Mouse (Mus musculus) gastrocnemius, adult 8-10 months (tissue): ENCODE data around the gene Apobec1. TPM values are rescaled to one million over a fixed set of nuclear protein-coding genes. Genes with fewer than 3 reads are reported as not detected.
"Not testable (repeated sequence)": the region's sequence is repeated elsewhere in the genome, so short reads cannot be mapped to it uniquely, and the experiment has no call there.

ENCODE experiments used
- DNase-seq, 2 experiments: peaks; one replicate each; pipeline ENCODE4 v3.0.0; 2022; ENCODE audit warnings: low spot score in 2 of 2
- total RNA-seq, 4 experiments: library from RNA; stranded (reverse); gene quantifications; 2 replicates each; pipeline ENCODE4 v1.2.4; 2022

Apobec1 gene
- 1 to 10 TPM in 3 of 4 experiments, under 1 TPM in 1; 0.53 to 1.8 (median 1.3) TPM for total RNA-seq

DNA sequence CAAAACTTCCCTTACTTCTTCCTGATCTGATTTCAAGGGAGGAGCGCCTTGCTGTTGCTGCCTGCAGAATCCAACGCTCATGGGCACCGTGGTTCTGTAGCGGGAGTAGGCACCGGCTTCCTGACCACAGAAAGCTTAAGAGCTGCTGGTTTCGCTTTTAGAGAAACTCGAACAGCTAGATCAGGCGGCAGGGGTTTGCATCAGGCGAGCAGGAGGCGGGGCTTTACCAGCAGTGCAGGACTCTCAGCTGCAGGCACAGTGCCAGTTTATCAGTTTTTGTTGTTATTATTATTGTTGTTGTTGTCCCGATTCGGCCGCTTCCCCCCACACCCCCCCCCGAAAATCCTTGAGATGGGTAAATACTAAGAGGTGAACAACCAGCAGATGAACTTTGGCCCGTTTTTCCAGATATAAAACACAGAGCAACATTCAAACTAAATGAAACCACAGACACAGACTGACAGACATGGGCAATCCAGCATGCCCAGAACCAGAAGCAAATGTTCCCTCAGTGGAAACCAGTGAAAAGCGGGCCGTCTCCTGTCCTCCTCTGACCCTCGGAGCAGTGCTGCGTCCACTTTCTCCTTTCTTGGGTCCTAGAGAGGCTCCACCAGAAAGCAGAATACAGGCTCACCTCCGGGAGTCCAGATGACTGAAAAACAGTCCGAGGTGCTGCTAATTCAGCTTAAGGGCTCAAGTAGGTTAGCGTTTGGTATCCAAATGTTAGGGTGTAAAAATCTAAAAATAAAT, at the start of gene Apobec1:
Gene Apobec1, minus strand, starts transcription at position 203 of the 750 bp plus-strand sequence.
- peak; percentile 56 to 59 for DNase-seq

DNA sequence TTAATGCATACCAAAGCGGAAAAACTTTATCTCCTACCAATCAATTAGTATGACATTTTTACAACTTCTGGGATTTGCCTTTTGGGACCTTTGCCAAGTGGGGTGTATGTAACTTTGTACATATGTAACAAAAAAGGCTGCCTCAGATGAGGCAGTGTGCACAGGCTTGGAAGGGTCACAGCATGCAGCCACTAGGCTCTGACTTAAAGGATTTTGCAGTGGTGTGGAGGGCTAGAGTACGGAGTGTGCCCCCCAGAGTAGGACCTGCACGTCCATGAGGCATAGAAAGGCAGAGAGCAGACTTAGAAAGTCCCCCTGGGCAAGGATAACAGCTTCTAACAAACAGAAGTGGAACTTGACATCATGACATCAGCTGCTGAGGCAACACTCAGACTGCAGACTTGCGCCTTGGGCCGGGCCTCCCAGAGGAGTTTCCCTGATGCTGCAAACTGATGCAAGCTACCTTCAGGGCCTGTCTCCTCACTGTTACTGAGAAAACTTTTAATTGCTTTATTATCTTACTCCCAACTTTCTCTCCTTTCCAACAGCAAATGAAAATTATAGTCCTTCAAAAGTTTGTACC, 48.2 kb upstream of the Apobec1 start:
- no peak for DNase-seq

- no peak for DNase-seq
Measured at GRCm38 (mm10) chr6:122649903-122650302, 47.7 kb upstream of the Apobec1 start.

DNA sequence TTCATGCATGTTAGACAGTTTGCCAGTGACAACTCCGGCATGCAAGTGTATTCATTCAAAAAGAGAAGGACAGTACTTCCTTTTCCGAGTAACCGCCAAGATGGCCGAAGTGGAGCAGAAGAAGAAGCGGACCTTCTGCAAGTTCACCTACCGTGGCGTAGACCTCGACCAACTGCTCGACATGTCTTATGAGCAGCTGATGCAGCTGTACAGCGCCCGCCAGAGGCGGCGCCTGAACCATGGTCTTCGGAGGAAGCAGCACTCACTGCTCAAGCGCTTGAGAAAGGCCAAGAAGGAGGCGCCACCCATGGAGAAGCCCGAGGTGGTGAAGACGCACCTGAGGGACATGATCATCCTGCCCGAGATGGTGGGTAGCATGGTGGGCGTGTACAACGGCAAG, 42.0 kb upstream of the Apobec1 start:
- DNase-seq = not testable (repeated sequence)

GRCm38 (mm10) chr6:122637566-122637965, 35.3 kb upstream of the Apobec1 start:
- not testable (repeated sequence) for DNase-seq

- DNase-seq = no peak
Measured at GRCm38 (mm10) chr6:122636666-122637065, 34.4 kb upstream of the Apobec1 start.

DNA sequence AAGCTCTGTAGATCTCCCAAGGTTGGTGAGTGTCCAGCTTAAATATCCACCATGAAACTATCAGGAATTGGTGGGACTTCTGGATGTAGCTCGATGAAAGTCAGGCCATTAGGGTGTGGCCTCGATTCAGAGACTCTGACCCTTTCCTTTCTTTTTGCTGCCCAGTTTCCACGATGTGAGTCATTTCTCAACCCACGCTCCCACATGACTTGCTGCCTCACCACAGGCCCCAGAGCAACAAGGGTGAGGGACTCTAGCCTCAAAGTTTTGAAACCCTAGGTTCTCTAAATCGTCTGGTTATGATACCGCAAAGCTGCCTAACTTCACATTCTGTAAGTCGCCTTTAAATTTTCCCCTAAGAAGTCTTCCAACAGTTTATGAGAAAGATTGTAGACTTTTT, 33.1 kb upstream of the Apobec1 start:
- no peak for DNase-seq

DNA sequence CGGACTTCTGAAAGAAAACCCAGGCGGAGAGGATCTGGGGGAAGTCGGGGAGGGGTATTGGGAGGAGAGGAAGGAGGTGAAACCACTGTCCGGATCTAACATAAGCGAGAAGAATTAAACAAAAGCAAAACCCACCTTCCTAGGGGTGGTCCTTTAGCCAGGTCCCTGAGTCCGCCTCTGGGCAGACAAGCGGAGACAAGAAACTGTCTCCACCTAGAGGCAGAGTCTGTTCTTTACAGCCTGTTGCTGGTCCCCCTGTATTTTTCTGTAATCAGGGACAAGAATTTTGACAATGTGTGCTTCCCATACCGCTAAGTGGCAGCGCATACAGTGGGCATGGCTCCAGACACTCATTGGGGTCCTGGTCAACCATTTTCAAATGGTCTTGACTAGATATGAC, 31.2 kb upstream of the Apobec1 start:
- DNase-seq = no peak

DNA sequence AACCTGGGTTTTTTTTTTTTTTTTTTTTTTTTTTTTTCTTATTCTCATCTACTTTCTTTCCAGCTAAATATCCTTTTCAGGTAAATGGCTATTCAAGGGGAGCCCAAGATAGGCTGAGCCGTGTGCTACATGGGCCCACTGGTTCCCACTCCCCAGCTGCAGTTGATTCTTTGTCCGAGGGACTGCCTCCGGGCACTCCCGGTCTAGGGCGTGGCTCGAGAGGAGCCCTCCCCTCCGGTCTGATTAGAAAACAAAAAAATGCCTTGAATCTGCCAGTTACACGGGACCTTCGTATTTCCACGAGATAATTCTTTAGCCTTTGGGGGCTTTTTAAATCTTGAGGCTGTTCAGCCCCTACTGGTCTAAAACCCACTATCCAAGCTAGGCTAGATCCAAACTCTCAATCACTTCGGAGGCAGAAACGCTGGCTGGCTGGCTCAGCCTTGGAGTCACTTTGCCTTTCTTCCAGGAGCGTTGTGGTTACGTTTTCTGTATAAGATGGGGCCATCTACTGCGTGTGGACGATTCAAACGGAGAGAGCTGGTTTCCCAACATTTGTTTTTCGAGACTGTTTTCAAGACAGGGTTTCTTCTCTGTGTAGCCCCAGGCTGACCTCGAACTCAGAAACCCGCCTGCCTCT, 25.3 kb upstream of the Apobec1 start:
- no peak for DNase-seq

DNA sequence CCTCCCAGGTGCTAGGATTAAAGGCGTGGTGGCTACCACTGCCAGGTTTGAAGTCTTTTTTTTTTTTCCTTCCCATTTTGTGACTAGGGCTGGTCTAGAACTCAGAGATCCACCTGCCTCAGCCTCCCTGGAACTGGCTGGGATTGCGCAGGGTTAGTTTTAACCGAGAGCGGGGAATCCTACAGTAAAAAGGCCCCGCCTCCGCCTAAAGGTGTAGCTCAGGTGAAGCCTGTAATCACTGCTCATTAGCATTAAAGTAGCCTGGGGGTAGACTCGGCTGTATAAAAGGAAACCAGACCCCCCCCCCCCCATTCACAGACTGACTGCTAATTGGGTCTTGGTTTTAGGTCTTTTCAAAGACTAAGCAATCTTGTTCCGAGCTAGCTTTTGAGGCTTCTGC, 23.9 kb upstream of the Apobec1 start, which contains the start of gene Dppa3:
Gene Dppa3, plus strand, starts transcription at position 301 of the 400 bp plus-strand sequence.
- DNase-seq = no peak

DNA sequence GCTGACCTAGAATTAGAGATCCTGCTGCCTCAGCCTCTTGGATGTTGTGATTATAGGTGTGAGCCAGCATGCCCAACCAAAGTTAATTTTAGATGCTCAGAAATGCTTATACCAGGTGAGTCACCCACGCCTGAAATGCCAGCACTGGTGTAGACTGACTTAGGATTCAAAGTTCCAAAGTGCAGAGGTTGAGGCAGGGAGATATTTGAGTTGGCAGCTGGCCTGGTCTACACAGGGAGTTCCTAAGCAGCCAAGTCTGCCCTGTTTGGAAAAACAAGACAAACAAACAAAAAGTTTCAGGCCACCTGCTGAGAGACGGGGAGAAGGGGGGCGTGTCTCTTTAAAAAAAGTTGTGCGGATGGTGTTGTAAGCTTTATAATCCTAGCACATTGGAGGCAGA, 22.9 kb upstream of the Apobec1 start:
- no peak for DNase-seq

DNA sequence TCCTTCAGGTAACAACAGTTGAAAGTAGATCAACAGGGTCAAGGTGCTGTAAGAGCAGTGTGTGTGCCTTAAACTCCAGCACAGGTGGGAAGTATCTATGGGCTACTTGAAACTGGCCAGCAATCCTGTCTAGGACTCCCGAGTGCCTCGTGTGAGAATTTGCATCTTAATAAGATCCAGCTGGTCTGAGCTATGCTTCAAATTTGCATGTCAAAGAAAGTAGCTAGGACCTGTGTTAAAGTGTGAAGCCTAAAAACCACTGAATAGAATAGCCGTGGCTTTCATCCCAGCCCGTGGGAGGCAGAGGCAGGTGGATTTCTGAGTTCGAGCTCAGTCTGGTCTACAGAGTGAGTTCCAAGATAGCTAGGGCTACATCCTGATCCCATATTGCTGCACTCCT, 22.2 kb upstream of the Apobec1 start:
- DNase-seq = no peak

DNA sequence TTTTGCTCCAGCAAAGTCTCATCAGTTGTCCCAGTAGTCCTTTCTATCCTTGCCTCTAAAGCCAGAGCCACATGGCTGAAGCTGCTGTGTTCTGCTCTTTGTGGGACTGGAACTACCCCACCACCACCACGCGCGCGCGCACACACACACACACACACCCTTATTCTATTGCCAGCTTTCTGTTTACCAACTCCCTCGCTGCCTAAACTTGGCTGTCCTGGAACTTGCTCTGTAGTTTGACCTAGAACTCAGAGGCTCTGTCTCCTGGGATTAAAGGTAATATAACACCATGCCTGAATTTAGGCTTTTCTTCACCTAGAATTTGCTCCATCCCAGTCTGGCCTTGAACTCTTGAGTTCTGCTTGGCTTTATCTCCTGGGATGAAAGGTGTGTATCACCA, 18.8 kb upstream of the Apobec1 start:
- no peak for DNase-seq

- DNase-seq = no peak
Measured at GRCm38 (mm10) chr6:122616022-122616421, 13.8 kb upstream of the Apobec1 start.

- DNase-seq = no peak
Measured at GRCm38 (mm10) chr6:122614047-122614446, 11.8 kb upstream of the Apobec1 start.

- no peak for DNase-seq
Measured at GRCm38 (mm10) chr6:122612426-122612825, 10.2 kb upstream of the Apobec1 start.

- no peak for DNase-seq
Measured at GRCm38 (mm10) chr6:122609771-122610170, 7.5 kb upstream of the Apobec1 start, which contains the start of gene Gdf3. Gene Gdf3 (minus strand): TSS chr6:122610087.

DNA sequence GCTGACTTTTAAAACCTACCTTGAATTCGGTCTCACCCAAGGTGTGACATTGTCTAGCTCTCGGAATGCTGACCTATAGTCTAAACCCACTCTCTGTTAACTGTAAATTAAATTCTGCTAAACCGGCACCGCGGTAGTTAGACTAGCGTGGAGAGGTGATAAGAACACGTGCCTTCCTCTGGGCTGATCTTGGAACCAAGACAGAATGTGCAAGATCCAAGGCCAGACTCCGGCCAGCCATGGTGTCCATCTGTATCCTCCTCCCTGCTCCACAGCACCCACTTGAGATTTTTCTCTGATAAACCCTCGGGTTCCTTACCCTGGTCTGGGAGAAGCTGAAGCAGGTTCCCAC, 7.1 kb upstream of the Apobec1 start:
- DNase-seq = no peak

GRCm38 (mm10) chr6:122608434-122609376, 6.5 kb upstream of the Apobec1 start:
- no peak for DNase-seq

DNA sequence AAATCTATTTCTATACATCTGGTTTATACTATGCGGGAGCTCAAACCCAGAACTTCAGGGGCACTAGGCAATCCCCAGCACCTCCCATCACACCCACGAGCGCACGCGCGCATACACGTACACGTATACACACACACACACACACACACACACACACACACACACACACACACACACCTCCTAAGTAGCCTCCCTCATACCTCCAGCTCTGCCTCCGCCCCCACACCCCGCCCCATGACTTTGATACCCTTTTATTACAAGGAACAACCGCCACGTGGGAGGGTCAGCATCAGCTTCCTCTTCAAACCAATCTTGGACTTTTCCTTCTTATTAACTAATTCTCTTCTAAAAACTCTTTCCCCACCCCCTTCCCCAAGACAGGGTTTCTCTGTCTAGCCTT, 5.5 kb upstream of the Apobec1 start:
- DNase-seq = no peak

- DNase-seq = no peak
Measured at GRCm38 (mm10) chr6:122606661-122607060, 4.4 kb upstream of the Apobec1 start.
